Mouse (Mus musculus) frontal cortex, adult 2 months (tissue): ENCODE data around the gene Ifitm1. TPM values are rescaled to one million over a fixed set of nuclear protein-coding genes. Genes with fewer than 3 reads are reported as not detected.
"Not testable (repeated sequence)": the region's sequence is repeated elsewhere in the genome, so short reads cannot be mapped to it uniquely, and the experiment has no call there.

Experiments used
- DNase-seq, 2 experiments: peaks; one replicate each; pipeline ENCODE4 v3.0.0; 2022; ENCODE audit warnings: low spot score in 1 of 2; ENCODE audit errors: extremely low spot score in 1 of 2
- polyA plus RNA-seq: library from polyadenylated mRNA; depleted of rRNA; stranded (reverse); fragments of >200 nt; gene quantifications from 2 replicates; pipeline ENCODE4 v1.2.3, GENCODE M21; 2012

Gene Ifitm1
- polyA plus RNA-seq, 1 experiment: 33.2 TPM

DNA sequence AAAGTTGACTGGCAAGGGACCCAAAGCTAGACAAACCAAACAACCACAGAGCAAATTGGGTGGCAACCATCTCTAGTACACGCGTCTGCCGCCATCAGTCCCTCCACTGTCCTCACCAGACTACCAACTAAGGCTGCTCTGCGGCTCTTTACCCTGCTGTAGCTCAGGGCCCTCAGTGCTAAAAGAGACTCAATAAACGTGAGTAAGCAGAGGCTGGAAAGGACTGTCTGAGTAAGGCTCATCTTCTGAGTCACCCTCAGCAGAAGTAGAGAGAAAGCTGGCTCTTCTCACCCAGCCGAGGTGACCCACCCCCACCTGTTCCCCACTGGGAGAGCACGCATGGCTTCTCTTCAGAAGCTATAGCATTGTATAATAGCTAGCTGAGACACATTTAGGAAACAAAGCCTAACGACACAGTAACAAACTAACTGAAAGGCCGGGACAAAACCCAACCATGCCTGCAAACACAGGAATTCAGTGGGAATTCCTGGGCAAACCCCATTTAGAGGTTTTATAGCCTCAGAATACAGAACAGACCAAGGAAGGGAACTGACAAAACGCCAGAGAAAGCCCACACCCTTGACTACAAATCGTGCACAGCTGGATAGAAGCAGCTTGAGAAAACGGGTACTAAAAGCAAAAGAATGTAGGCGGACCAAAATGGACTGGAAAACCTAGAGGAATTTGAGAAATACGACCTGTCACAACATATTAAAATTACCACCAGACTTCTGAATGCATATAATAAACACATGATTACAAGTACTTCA lies 6.6 kb downstream of the Ifitm1 start:
- DNase-seq: peak in 1 of 2 experiments; percentile 33

DNA sequence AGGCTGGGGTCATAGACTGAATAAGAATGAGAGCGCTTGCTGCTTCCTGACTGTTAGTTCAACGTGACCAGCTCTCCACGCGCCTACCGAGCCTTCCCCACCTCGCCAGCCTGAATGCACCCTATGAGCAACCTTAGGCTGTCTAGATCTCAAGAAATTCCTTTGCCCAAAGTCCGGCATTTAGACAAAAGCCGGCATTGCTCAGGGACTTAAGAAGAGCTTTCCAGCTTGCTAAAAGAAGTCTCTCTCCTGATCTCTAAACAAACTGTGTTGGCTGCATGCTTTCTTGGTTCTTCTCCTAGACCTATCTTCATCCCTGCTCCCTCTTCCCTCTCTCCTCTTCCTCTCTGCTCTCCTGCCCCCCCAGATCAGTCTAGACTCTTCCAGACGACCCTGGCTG lies 7.9 kb downstream of the Ifitm1 start:
- DNase-seq: no peak

DNA sequence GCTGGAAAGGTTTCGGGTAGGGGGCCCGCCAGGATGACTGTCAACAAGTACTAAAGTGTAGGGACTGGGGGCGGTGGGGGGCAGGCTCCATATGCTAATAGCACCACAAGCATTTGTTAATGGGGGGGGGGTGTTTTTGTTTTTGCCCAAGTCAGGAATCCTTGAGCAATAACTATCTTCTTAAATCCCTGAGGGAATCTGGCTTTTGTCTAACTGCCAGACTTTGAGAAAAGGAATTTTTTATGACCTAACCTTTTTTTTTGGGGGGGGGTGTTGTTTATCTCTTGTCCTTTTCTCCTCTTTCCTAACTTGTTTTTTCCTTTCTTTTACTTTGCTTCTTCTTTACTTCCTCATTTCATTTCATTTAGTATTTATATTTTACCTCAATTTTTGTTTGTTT lies 8.4 kb downstream of the Ifitm1 start:
- no peak for DNase-seq

DNA sequence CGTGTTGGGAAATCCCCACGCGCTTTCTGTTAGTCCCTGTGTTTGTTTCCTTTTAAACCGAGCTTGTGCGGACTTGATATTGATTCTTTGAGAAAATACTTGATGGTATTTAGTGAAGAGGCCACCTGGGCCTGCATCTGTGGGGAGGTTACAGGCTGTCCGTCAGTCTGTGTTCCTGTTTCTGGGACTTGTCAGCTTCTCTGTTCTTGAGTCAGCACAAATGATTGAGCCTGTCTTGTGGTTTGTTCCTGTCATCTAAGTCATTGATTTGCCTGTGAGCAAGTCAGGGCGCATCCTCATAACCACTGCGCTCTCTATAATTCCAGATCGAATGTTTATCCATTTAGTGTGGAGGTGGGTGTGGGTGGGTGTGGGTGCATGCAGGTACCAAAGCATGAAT lies 9.7 kb downstream of the Ifitm1 start:
- not testable (repeated sequence) for DNase-seq

DNA sequence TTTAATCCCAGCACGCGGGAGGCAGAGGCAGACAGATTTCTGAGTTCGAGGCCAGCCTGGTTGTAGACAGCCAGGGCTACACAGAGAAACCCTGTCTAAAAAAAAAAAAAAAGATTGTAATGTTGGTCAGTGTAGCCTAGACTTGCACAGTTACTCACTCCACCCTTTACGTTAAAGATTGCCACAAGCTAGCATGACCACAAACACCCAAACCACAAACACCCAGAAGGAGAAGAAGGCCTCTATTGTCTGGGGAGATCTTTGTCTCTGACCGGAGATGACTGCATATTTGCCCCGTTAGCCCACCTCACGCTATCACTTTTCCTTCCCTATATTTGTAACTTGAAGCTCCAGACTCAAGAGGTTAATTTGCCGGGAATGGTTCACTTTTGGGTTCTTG lies 14.7 kb downstream of the Ifitm1 start:
- DNase-seq: no peak

DNA sequence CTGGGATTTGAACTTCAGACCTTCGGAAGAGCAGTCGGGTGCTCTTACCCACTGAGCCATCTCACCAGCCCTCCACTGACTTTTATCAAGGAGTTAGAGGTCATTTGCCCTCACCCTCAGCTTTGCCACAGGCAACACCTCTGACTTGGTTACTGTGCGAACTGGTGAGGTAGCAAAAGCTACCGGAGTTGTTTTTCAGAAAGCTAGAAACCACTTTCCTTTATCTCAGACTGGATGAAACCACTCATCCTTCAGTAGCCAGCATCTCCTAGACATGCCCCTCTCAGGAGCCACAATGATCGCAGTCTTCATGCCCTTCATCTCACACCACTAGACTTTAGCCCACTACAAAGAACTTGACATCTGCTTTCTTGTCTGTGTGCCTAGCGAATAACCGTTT lies 15.9 kb downstream of the Ifitm1 start:
- DNase-seq: no peak

DNA sequence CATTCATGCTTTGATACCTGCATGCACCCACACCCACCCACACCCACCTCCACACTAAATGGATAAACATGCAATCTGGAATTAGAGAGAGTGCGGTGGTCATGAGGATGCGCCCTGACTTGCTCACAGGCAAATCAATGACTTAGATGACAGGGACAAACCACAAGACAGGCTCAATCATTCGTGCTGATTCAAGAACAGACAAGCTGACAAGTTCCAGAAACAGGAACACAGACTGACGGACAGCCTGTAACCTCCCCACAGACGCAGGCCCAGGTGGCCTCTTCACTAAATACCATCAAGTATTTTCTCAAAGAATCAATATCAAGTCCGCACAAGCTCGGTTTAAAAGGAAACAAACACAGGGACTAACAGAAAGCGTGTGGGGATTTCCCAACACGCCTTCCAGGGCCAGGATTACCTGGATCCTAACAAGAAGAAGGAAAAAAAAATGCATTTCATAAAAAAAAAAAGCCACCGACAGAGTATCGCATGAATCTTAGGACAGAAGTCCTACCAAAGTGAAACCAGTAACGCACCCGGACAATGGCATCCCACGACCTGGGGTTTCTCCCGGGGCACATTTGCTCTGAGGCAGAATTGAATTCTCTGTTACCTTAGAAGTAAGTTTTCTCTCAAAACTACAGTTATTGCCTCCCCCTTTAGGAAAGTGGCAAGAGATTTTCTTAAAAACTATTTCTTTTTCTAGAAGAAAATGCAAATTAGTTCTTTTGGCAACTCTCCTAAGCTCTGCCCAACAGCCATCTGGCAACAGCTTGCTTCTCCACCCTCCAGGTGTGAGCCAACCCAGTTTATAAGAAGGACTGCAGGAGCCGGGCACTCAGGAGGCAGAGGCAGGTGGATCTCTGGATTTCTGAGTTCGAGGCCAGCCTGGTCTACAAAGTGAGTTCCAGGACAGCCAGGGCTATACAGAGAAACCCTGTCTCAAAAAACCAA lies 20.4 kb downstream of the Ifitm1 start:
- DNase-seq: peak in 1 of 2 experiments; percentile 72

DNA sequence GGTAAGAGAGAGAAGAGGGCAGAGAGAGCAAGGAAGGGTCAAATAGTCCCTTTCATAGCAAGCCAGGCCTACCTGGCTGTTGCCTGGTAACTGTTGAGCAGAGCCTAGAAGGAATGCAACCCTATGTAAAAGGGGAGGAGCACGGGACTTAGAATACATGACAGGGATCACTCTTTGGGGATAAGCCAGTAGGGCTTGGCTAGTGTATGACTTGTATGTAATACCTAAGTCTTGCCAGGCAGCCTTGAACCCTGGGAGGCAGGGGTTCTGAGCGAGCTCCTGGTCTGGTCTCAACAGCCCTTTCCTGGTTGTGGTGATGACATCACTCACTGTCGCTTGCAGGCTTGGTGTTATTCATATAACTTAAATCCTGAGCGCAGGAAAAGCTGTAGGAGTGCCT lies 22.0 kb downstream of the Ifitm1 start:
- no peak for DNase-seq

DNA sequence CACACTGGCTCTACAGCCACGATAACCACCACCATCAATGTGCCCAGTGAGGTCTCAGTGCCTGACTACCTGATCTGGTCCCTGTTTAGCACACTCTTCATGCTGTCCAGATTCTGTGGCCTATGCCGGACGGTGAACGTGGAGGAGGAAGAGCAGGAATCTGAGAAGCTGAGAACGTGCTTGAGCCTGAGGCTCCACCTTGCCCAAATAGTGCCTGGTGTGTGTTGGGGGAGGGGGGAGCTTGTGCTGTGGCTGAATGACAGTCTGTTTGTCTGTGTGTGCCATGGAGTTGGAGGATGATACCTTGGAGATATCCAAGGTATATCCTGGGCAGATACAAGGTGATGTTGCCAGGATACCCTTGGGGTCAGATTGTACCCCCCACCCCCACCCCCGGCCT lies 23.2 kb downstream of the Ifitm1 start:
- DNase-seq: no peak

DNA sequence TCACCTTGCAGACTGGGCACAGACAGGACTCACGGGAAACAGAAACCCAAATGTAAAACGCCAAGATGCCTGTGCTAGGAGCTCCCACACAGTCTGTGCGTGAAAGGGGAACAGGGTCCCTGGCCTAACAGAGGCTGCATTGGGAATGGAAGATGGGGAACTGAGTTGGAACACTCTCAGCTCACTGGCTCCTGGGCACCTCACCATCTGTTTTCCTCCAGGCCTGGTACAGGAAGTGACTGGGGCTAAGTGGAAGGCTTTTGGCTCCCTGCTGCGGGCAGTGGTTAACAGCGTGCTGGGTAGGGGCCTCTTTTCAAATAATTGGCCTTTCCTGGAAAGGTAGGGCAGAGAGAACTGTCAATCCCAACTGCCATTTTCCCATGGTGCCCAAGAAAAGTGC lies 23.6 kb downstream of the Ifitm1 start:
- no peak for DNase-seq

DNA sequence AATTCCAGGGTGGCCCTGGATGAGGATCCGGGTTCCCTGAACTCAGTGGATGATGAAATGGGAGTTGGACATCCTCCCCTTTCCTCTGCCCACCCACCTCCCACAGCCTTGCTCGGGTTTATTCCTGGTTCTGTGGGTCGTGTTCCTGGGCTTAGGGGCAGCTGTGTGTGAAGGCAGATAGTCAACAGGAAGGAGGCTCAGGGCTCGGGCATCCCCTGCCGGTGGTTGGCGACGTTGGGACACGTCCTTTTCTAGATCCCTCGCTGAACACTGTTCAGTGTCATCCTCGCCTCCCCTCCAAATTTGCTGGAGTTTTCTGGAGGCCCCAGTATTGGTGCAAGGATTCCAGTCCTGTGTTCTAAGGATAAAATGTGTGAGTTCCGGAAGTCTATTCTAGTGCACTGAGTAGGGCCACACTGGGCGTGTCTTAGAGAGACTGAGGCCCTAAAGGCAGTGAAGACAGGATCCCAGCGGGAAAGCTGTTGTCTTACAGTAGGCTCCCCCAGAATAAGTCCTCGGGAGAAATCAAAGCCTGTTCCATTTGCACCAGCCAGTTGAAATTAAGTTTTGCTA lies 24.2 kb downstream of the Ifitm1 start:
- DNase-seq: no peak

DNA sequence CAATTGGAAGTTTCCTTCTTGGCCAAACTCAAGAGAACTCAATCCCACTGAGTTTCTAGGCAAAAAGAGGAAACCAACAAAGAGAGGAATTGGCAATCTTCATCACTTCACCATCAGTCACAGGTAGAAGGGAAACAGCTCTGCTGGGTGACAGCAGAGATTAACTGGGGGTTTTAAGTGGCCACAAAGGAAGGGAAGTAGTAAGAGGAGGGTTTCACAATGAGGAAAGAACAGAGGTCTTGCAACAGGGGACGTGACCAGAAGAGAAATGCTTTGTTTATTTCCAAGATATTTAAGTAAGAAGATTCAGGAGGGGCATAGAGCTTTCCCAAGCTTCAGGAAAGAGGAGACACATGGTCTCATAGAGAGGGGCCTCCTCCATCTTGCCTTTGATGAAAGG lies 30.8 kb downstream of the Ifitm1 start:
- DNase-seq: no peak

DNA sequence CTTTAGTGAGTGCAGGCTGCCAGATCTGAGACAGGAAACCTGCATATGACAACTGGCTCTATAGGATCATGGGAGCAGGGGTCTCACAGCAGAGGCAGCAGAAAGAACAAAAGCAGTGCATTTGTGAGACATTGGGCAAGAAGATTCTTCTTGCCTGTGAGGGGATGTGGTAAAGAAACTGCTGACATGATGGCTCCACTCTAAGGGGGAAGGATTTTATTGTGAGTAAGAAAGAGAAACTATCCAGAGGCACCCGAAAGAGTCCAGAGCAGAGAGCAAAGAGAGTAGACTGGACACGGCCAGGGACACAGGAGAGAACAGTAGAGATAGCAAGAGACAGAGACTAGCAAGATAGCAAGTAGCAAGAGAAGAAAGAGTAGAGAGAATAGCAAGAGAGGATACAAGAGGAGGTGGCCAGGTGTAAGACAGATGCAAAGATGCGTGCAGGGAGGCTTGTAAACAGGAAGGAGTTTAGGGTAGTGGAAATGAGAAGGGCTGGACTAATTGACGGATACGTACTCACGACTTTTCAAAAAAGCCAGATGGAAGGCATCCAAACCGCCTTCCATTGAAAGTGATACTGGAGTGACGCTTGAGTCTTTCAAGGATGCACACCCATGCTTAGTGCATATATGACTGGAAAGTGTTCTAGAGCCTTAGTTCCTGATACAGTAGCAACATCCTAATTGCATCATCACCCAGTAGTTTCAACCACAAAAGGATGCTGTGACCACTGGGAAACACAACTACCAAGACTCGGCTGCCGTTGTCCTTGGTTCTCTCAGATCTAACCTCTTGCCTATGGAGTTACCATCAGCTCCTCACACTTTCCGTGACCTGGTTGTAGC lies 32.1 kb downstream of the Ifitm1 start:
- no peak for DNase-seq

DNA sequence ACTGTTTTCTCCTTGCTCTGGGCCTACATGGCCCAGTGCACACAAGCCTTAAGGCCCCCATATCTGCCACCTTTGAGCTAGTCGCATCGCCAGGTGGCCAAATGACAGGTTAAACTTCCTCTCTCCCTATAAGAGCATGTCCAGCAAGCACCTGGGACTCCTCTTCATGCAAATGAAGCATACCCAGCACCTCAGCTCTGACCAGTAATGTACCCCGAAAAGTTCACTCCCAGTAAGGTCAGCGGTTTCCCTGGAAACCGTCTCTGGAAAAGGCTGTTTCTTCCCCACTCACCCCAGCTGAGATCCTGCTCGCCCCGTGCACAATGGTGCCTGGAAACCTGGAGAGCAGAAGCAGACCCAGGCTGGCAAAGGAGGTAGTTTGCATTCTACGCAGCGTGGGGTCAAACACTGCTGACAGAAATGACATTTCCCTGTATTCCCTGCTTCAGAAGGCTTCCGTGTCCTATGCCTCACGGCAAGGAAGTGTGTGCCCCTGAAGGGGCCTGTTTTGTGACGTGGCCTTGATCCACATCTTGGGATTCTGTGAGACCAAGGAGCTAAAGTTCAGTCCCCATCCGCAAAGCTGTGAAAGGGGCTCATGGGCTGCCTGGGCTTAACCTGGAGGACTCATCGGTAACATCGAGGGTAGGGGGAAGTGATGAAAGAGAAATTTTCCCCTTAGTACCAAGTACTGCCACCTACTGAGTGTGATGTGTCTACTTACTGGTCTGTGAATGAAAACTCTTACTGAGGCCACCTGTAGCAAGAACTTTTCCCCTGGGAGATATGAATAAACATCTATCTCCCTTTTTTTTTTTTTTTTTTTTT lies 34.1 kb downstream of the Ifitm1 start:
- no peak for DNase-seq

DNA sequence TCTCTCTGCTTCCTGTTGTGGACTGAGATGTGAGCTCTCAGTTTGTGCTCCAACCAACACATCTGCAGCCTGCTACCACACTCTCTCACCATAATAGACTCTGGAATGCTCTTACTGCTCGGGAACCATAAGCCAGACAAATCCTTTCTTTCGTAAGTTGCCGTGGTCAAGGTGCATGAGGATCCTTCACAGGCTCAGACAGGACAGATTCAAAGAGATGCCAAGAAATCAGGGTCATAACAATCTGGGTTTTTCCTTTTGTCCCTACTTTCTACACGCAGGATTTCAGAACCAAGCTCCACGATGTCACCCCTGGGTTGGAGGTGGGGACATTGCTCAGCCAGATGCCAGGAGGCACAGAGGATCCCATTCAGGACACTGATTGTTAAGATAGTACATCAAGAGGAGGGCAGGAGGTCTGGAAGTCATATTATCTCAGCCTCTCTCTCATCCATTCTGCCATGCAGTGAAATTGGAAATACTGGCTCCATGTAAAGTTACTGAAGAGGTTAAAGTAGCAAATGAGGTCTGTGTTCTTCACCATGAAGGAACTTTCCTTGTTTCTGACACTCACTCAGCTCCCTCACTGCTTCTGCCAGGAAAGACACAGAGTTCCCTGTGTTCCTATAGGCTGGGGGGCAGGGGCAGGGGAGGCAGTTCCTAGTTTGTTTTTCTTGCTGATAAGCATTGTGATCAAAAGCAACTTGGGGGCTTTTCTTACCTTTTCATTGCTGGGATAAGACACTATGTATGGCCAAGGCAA lies 36.4 kb downstream of the Ifitm1 start:
- DNase-seq: no peak

DNA sequence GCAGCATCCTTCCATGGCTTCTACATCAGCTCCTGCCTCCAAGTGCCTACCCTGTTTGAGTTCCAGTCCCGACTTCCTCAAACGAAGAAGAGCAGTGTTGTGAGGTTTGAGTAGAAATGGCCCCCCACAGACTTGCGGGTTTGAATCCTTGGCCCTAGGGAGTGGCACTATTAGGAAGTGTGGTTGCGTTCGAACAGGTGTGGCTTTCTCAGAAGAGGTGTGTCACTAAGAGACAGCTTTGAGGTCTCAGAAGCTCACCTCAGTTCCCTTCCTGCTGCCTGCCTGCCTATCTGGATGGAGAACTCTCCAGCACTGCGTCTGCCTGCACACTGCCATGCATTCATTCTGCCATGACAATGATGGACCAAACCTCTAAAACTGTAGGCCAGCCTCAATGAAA lies 39.4 kb downstream of the Ifitm1 start:
- no peak for DNase-seq

DNA sequence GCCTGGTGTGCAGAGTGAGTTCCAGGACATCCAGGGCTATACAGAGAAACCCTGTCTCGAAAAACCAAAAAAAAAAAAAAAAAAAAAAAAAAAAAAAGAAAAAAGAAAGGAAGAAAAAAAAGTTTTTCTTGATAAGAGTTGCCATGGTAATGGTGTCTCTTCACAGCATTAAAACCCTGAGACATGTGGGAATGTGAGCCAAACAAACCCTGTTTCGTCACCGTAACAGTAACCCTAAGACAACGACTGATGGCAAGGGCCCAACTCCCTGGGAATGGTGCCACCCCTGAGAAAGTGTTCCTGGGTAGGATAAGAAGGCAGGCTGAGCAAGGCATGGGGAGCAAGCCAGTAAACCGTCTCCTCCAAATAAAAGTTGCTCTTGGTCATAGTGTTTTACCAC lies 39.9 kb downstream of the Ifitm1 start:
- peak in 1 of 2 experiments; percentile 49 for DNase-seq

DNA sequence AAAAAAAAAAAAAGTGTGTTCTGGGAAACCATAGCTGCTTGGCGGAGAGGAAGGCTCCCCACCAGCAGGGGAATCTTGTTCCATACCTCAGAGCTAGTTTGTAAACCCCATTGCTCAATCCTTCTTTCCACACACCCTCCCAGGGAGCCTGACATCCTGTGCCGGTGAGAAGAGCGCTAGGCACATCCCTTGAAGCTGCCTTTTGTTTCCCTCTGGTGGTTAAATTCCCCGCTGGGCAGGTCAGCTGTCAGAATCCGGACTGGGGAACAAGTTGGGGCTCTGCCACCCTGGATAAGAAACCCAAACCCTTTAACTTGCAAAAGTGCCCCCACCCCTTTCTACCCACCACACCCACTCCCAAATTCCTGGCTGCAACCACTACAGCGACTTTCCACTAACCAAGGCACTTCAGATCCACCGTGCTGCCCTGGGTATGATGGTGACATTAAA lies 41.3 kb downstream of the Ifitm1 start:
- no peak for DNase-seq
